27 mouse cellular contexts compared by ENCODE assay signal in genomic region chr17:81304574-81304973, GRCm38 (mm10).
DNase-seq lines count a peak whose midpoint lies in the region; ATAC-seq and TF ChIP-seq lines count a peak whose summit lies in the region.
"Had no signal": no experiment of that assay in that cellular context is flagged by ENCODE, and none has a peak within 500 bp of the region (broad histone marks: within the 10 kb centered on the region; RNA-seq: fewer than 3 reads in every experiment).

No protein-coding gene starts in this region.

- 61% methylated on average over 1 of the region's 1 CpGs for WGBS in midbrain, embryonic 13.5 days
- 65% methylated on average over 1 of the region's 1 CpGs for WGBS in midbrain, embryonic 16.5 days
- WGBS in liver, embryonic 12.5 days (ENCODE audit: insufficient replicate concordance), result 54% methylated on average over 1 of the region's 1 CpGs
- WGBS in liver, postnatal 0 days (ENCODE audit: insufficient replicate concordance), result 47% methylated on average over 1 of the region's 1 CpGs
- WGBS in embryonic facial prominence, embryonic 10.5 days, result 86% methylated on average over 1 of the region's 1 CpGs

- H3K9me3 ChIP-seq in midbrain, embryonic 13.5 days, result no peaks in the 10 kb centered on the region
- no peaks in the 10 kb centered on the region for H3K9me3 ChIP-seq in midbrain, embryonic 16.5 days (replicated peaks; ENCODE audit: control insufficient read depth, low read length, poor library complexity, severe bottlenecking)
- H3K9me3 ChIP-seq in MEL (replicated peaks; ENCODE audit: insufficient read depth, low read length), result no peaks in the 10 kb centered on the region
- no peaks in the 10 kb centered on the region for H3K9me3 ChIP-seq in liver, embryonic 12.5 days (replicated peaks)
- H3K9me3 ChIP-seq in liver, postnatal 0 days (ENCODE audit: low read length), result no peaks in the 10 kb centered on the region
- H3K9me3 ChIP-seq in embryonic facial prominence, embryonic 10.5 days, result no peaks in the 10 kb centered on the region
- H3K9me3 ChIP-seq: embryonic facial prominence, embryonic 13.5 days; forebrain, embryonic 12.5 days; heart, embryonic 10.5 days; heart, embryonic 13.5 days; hindbrain, embryonic 12.5 days; hindbrain, embryonic 15.5 days had no signal

- TF ChIP-seq CTCF in MEL (IDR thresholded peaks at IDR 0.05 in 2 of 3, conservative IDR thresholded peaks at IDR 0.05 in 1 of 3; ENCODE audit: control insufficient read depth in 1 of 3, insufficient read depth in 1 of 3, low read depth in 2 of 3, low read length in 3 of 3, poor library complexity in 1 of 3, severe bottlenecking in 1 of 3), result no peak
- no peak for TF ChIP-seq CTCF in liver, postnatal 0 days (IDR thresholded peaks at IDR 0.05; ENCODE audit: low read depth)

- H3K4me1 ChIP-seq in midbrain, embryonic 13.5 days (replicated peaks), result no peaks in the 10 kb centered on the region; the same call in 1 of the 2 replicates
- H3K4me1 ChIP-seq in midbrain, embryonic 16.5 days (ENCODE audit: control insufficient read depth, insufficient read depth, low read length), result no peaks in the 10 kb centered on the region
- peaks cover 10 to 17% of the 10 kb centered on the region in 2 experiments for H3K4me1 ChIP-seq in MEL (ENCODE audit: control insufficient read depth in 1 of 2, insufficient read depth in 2 of 2, low read length in 2 of 2)
- no peaks in the 10 kb centered on the region for H3K4me1 ChIP-seq in liver, embryonic 12.5 days
- H3K4me1 ChIP-seq in liver, postnatal 0 days (ENCODE audit: insufficient read depth), result no peaks in the 10 kb centered on the region
- H3K4me1 ChIP-seq in embryonic facial prominence, embryonic 10.5 days, result no peaks in the 10 kb centered on the region
- H3K4me1 ChIP-seq: embryonic facial prominence, embryonic 13.5 days; forebrain, embryonic 12.5 days; heart, embryonic 10.5 days; heart, embryonic 13.5 days; hindbrain, embryonic 12.5 days; hindbrain, embryonic 15.5 days had no signal

- TF ChIP-seq RAD21 in MEL (IDR thresholded peaks at IDR 0.05; ENCODE audit: low read depth, low read length), result no peak

- ATAC-seq in midbrain, embryonic 13.5 days, result peak; percentile 24; the same call in 1 of the 2 replicates
- ATAC-seq in midbrain, embryonic 16.5 days, result no peak
- ATAC-seq in liver, embryonic 12.5 days, result peak; percentile 69
- ATAC-seq in liver, postnatal 0 days, result peak; percentile 49
- ATAC-seq: activated CD4-positive, CD25-positive, alpha-beta regulatory T cell, adult 4 months; forebrain, embryonic 16.5 days had no signal

- no peaks in the 10 kb centered on the region for H3K27me3 ChIP-seq in midbrain, embryonic 13.5 days
- H3K27me3 ChIP-seq in midbrain, embryonic 16.5 days (ENCODE audit: control insufficient read depth, insufficient read depth, low read depth, low read length), result no peaks in the 10 kb centered on the region
- H3K27me3 ChIP-seq in MEL (ENCODE audit: control insufficient read depth in 1 of 2, insufficient read depth in 2 of 2, low read length in 2 of 2), result no peaks in the 10 kb centered on the region
- H3K27me3 ChIP-seq in liver, embryonic 12.5 days (replicated peaks), result no peaks in the 10 kb centered on the region
- no peaks in the 10 kb centered on the region for H3K27me3 ChIP-seq in liver, postnatal 0 days (ENCODE audit: insufficient read depth, low read length)
- H3K27me3 ChIP-seq in embryonic facial prominence, embryonic 10.5 days (replicated peaks; ENCODE audit: low read depth, poor library complexity, severe bottlenecking), result no peaks in the 10 kb centered on the region
- H3K27me3 ChIP-seq: CH12.LX; embryonic facial prominence, embryonic 13.5 days; forebrain, embryonic 12.5 days; heart, embryonic 13.5 days; hindbrain, embryonic 12.5 days; hindbrain, embryonic 15.5 days had no signal

- no peak overlapping the region for H3K4me2 ChIP-seq in midbrain, embryonic 13.5 days (replicated peaks)
- H3K4me2 ChIP-seq in midbrain, embryonic 16.5 days (ENCODE audit: low read length), result no peak overlapping the region
- no peak overlapping the region for H3K4me2 ChIP-seq in liver, embryonic 12.5 days
- no peak overlapping the region for H3K4me2 ChIP-seq in liver, postnatal 0 days (ENCODE audit: low read depth, low read length)
- H3K4me2 ChIP-seq: embryonic facial prominence, embryonic 13.5 days; forebrain, embryonic 12.5 days; heart, embryonic 13.5 days; hindbrain, embryonic 12.5 days; hindbrain, embryonic 15.5 days had no signal

- DNase-seq in MEL (ENCODE audit: low read depth, low spot score), result no peak
- DNase-seq in liver, postnatal 0 days, result no peak
- no peak for DNase-seq in embryonic facial prominence, embryonic 10.5 days (ENCODE audit: low spot score)
- DNase-seq in spleen, adult 18-20 months, result no peak
- DNase-seq: adrenal gland, adult 8-10 months; adrenal gland, postnatal 25 days; B cell, adult 2 months; cerebellum, adult 11 months; cerebellum, adult 2 months; cerebellum, adult 9-11 months; cerebellum, postnatal 25 days; gastrocnemius, postnatal 10 days; gastrocnemius, postnatal 36 days; heart, adult 2 months had no signal

- peak; percentile 60 to 75; a peak in 3 of 4 replicates for TF ChIP-seq EP300 in MEL (IDR thresholded peaks at IDR 0.05; ENCODE audit: low read depth in 1 of 2, low read length in 2 of 2)
- TF ChIP-seq EP300 in liver, postnatal 0 days (IDR thresholded peaks at IDR 0.05; ENCODE audit: low read depth), result peak; percentile 40; the same call in 1 of the 2 replicates

- H3K36me3 ChIP-seq in midbrain, embryonic 13.5 days, result no peaks in the 10 kb centered on the region
- H3K36me3 ChIP-seq in midbrain, embryonic 16.5 days (ENCODE audit: control insufficient read depth, insufficient read depth, low read length), result no peaks in the 10 kb centered on the region
- peaks cover 0 to 35% of the 10 kb centered on the region in 2 experiments; a peak in 2 of 4 replicates for H3K36me3 ChIP-seq in MEL (ENCODE audit: control insufficient read depth in 1 of 2, insufficient read depth in 2 of 2, low read length in 2 of 2)
- no peaks in the 10 kb centered on the region for H3K36me3 ChIP-seq in liver, embryonic 12.5 days
- no peaks in the 10 kb centered on the region for H3K36me3 ChIP-seq in liver, postnatal 0 days (replicated peaks; ENCODE audit: insufficient read depth, low read length)
- H3K36me3 ChIP-seq in embryonic facial prominence, embryonic 10.5 days (replicated peaks), result no peaks in the 10 kb centered on the region
- H3K36me3 ChIP-seq: embryonic facial prominence, embryonic 13.5 days; forebrain, embryonic 12.5 days; heart, embryonic 10.5 days; heart, embryonic 13.5 days; hindbrain, embryonic 12.5 days; hindbrain, embryonic 15.5 days had no signal

- no peak overlapping the region for H3K4me3 ChIP-seq in midbrain, embryonic 13.5 days (replicated peaks)
- no peak overlapping the region for H3K4me3 ChIP-seq in midbrain, embryonic 16.5 days (ENCODE audit: low read depth, low read length)
- no peak overlapping the region for H3K4me3 ChIP-seq in MEL (ENCODE audit: control insufficient read depth in 1 of 2, insufficient read depth in 1 of 2, low read depth in 2 of 2, low read length in 2 of 2)
- H3K4me3 ChIP-seq in liver, embryonic 12.5 days, result no peak overlapping the region
- no peak overlapping the region for H3K4me3 ChIP-seq in liver, postnatal 0 days (ENCODE audit: low read depth, low read length)
- H3K4me3 ChIP-seq in embryonic facial prominence, embryonic 10.5 days, result no peak overlapping the region
- H3K4me3 ChIP-seq: embryonic facial prominence, embryonic 13.5 days; erythroblast, embryonic 14.5 days; forebrain, embryonic 12.5 days; heart, adult 2 months; heart, embryonic 10.5 days; heart, embryonic 13.5 days; hindbrain, embryonic 12.5 days; hindbrain, embryonic 15.5 days had no signal

- H3K79me2 ChIP-seq in MEL (ENCODE audit: control insufficient read depth, insufficient read depth, low read length, poor library complexity), result no peaks in the 10 kb centered on the region

- no peak for TF ChIP-seq POLR2A in MEL (IDR thresholded peaks at IDR 0.05; ENCODE audit: control insufficient read depth in 1 of 2, insufficient read depth in 1 of 2, low read depth in 1 of 2, low read length in 2 of 2, poor library complexity in 1 of 2)

- H3K27ac ChIP-seq in midbrain, embryonic 13.5 days, result no peak overlapping the region
- no peak overlapping the region for H3K27ac ChIP-seq in midbrain, embryonic 16.5 days (ENCODE audit: low read length)
- no peak overlapping the region; the same call in 1 of the 2 replicates for H3K27ac ChIP-seq in MEL (ENCODE audit: control insufficient read depth, low read depth, low read length)
- H3K27ac ChIP-seq in liver, embryonic 12.5 days, result no peak overlapping the region
- H3K27ac ChIP-seq in liver, postnatal 0 days (ENCODE audit: low read depth), result no peak overlapping the region
- H3K27ac ChIP-seq in embryonic facial prominence, embryonic 10.5 days (replicated peaks), result no peak overlapping the region
- H3K27ac ChIP-seq: embryonic facial prominence, embryonic 13.5 days; forebrain, embryonic 12.5 days; heart, adult 2 months; heart, embryonic 10.5 days; heart, embryonic 13.5 days; hindbrain, embryonic 12.5 days; hindbrain, embryonic 15.5 days had no signal

- H3K9ac ChIP-seq in midbrain, embryonic 13.5 days (replicated peaks), result no peak overlapping the region
- H3K9ac ChIP-seq in midbrain, embryonic 16.5 days (ENCODE audit: low read depth, low read length), result no peak overlapping the region
- no peak overlapping the region for H3K9ac ChIP-seq in MEL (ENCODE audit: control insufficient read depth, low read depth, low read length, poor library complexity, severe bottlenecking)
- H3K9ac ChIP-seq in liver, embryonic 12.5 days, result no peak overlapping the region
- H3K9ac ChIP-seq in liver, postnatal 0 days (replicated peaks), result no peak overlapping the region
- H3K9ac ChIP-seq: embryonic facial prominence, embryonic 13.5 days; forebrain, embryonic 12.5 days; heart, embryonic 13.5 days; hindbrain, embryonic 12.5 days; hindbrain, embryonic 15.5 days had no signal

TF ChIP-seq in MEL, 35 proteins besides CTCF, POLR2A, EP300 and RAD21:
- TF ChIP-seq TAL1 (IDR thresholded peaks at IDR 0.05; ENCODE audit: low read length), result peak; percentile 80
- TF ChIP-seq GATA1 (IDR thresholded peaks at IDR 0.05; ENCODE audit: low read depth, low read length), result peak; percentile 48
- no peak for TF ChIP-seq ZKSCAN1 (IDR thresholded peaks at IDR 0.05; ENCODE audit: low read depth, low read length)
- no peak for TF ChIP-seq TCF12 (IDR thresholded peaks at IDR 0.05; ENCODE audit: low read depth, low read length)
- TF ChIP-seq ETS1 (IDR thresholded peaks at IDR 0.05; ENCODE audit: low read depth, low read length), result peak; percentile 60
